Mouse (Mus musculus): Measurements from ENCODE around the gene Dgkg. TPM values are rescaled to one million over a fixed set of nuclear protein-coding genes. Genes with fewer than 3 reads are reported as not detected.
A peak's percentile ranks its signal among the peaks of the same experiment; 100 is the strongest.

The Dgkg gene
- polyA plus RNA-seq, 1 experiment from 2014 or later, result 0.08 TPM

GRCm38 (mm10) chr16:22467111-22467510, 189.9 kb downstream of the Dgkg start:
- no peak overlapping the region for H3K27ac ChIP-seq
- no peak overlapping the region for H3K4me3 ChIP-seq
- H3K4me2 ChIP-seq (replicated peaks), result no peak overlapping the region
- no peak for ATAC-seq (ENCODE audit: low FRiP score, low read depth)
- no peak overlapping the region for H3K9ac ChIP-seq
- 79% methylated on average over 2 of the region's 2 CpGs for WGBS
- H3K9me3 ChIP-seq, result no peaks in the 10 kb centered on the region
- H3K27me3 ChIP-seq, result no peaks in the 10 kb centered on the region
- H3K4me1 ChIP-seq, result peaks cover 12% of the 10 kb centered on the region
- H3K36me3 ChIP-seq, result no peaks in the 10 kb centered on the region

DNA sequence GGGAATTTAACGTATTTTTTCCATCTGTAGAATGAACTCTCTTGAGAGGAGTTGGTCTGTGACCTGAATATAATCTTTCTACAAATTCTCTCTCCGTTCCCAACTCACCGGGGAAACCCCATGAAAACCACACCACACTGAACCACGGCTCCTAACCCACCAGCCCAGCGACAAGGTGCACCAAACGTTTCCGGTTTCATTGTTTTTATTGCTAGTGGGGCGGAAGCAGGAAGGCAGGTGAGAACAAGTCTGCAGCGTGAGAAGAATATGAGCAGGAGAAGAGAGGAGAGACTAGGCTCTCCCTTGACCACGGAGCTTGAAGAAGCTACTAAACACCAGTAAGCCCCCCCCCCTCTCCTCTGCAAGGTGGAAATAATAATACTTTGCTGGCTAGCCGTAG, 190.6 kb downstream of the Dgkg start:
- no peak overlapping the region for H3K9ac ChIP-seq
- no peak overlapping the region for H3K27ac ChIP-seq
- no peaks in the 10 kb centered on the region for H3K36me3 ChIP-seq
- H3K9me3 ChIP-seq, result no peaks in the 10 kb centered on the region
- 41% methylated on average over 11 of the region's 11 CpGs for WGBS
- H3K4me3 ChIP-seq, result no peak overlapping the region
- 0 out of 2 replicates have a peak overlapping the region, but pooled peaks have one; percentile 14 for H3K4me2 ChIP-seq (replicated peaks)
- H3K4me1 ChIP-seq, result peaks cover 12% of the 10 kb centered on the region
- no peak for ATAC-seq (ENCODE audit: low FRiP score, low read depth)
- H3K27me3 ChIP-seq, result no peaks in the 10 kb centered on the region

- no peaks in the 10 kb centered on the region for H3K9me3 ChIP-seq
- H3K4me2 ChIP-seq (replicated peaks), result no peak overlapping the region
- ATAC-seq (ENCODE audit: low FRiP score, low read depth), result no peak
- H3K4me1 ChIP-seq, result peaks cover 12% of the 10 kb centered on the region
- no peaks in the 10 kb centered on the region for H3K36me3 ChIP-seq
- no peaks in the 10 kb centered on the region for H3K27me3 ChIP-seq
- WGBS, result 83% methylated on average over 3 of the region's 3 CpGs
- no peak overlapping the region for H3K4me3 ChIP-seq
- no peak overlapping the region for H3K27ac ChIP-seq
- no peak overlapping the region for H3K9ac ChIP-seq
These were observed 194.8 kb downstream of the Dgkg start for GRCm38 (mm10) chr16:22462220-22462619.

GRCm38 (mm10) chr16:22461728-22462127, 195.3 kb downstream of the Dgkg start:
- Histone ChIP-seq H3K4me1 (peaks cover 10% of the 10 kb centered on the region), H3K4me2 (replicated peaks) (no peak overlapping the region), H3K27ac (no peak overlapping the region), H3K36me3 (no peaks in the 10 kb centered on the region), H3K9me3 (no peaks in the 10 kb centered on the region), H3K4me3 (no peak overlapping the region), H3K9ac (no peak overlapping the region), H3K27me3 (no peaks in the 10 kb centered on the region)
- WGBS, result 63% methylated on average over 6 of the region's 6 CpGs
- ATAC-seq (ENCODE audit: low FRiP score, low read depth), result no peak

- Histone ChIP-seq H3K36me3 (no peaks in the 10 kb centered on the region), H3K27me3 (no peaks in the 10 kb centered on the region), H3K9me3 (no peaks in the 10 kb centered on the region), H3K4me1 (peaks cover 4% of the 10 kb centered on the region; the same call in 1 of the 2 replicates), H3K27ac (no peak overlapping the region), H3K9ac (no peak overlapping the region), H3K4me3 (no peak overlapping the region), H3K4me2 (replicated peaks) (no peak overlapping the region)
- ATAC-seq (ENCODE audit: low FRiP score, low read depth), result no peak
- WGBS, result 58% methylated on average over 1 of the region's 1 CpGs
These were observed 196.1 kb downstream of the Dgkg start for GRCm38 (mm10) chr16:22460960-22461359.

GRCm38 (mm10) chr16:22452082-22452481, 204.9 kb downstream of the Dgkg start:
- Histone ChIP-seq H3K9me3 (no peaks in the 10 kb centered on the region), H3K4me1 (no peaks in the 10 kb centered on the region), H3K9ac (no peak overlapping the region), H3K27me3 (no peaks in the 10 kb centered on the region), H3K27ac (no peak overlapping the region), H3K36me3 (no peaks in the 10 kb centered on the region), H3K4me2 (replicated peaks) (no peak overlapping the region), H3K4me3 (no peak overlapping the region)
- WGBS, result 83% methylated on average over 9 of the region's 9 CpGs
- ATAC-seq (ENCODE audit: low FRiP score, low read depth), result no peak

DNA sequence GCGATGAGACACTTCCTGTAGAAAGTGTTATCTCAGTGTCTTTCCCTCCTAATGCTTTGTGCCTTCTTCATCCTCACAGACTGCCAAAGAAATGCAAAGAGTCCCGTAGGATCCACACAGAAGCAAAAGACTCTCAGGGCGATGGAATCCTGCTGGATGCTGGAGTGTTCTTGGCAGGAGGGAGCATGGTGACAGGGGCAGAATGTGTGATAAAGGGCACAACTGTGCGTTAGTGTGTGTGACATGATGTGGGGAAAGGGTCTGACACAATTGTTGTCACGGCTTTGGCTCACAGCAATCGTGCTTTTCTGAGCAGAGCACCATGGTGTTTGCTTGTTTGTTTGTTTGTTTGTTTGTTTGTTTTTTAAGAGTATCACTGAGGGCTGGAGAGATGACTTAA, 208.9 kb downstream of the Dgkg start:
- H3K9me3 ChIP-seq, result no peaks in the 10 kb centered on the region
- H3K4me2 ChIP-seq (replicated peaks), result no peak overlapping the region
- no peak overlapping the region for H3K4me3 ChIP-seq
- peaks cover 6% of the 10 kb centered on the region; the same call in 1 of the 2 replicates for H3K4me1 ChIP-seq
- no peaks in the 10 kb centered on the region for H3K27me3 ChIP-seq
- no peak overlapping the region for H3K9ac ChIP-seq
- no peak overlapping the region for H3K27ac ChIP-seq
- H3K36me3 ChIP-seq, result no peaks in the 10 kb centered on the region
- 83% methylated on average over 6 of the region's 6 CpGs for WGBS
- no peak for ATAC-seq (ENCODE audit: low FRiP score, low read depth)

DNA sequence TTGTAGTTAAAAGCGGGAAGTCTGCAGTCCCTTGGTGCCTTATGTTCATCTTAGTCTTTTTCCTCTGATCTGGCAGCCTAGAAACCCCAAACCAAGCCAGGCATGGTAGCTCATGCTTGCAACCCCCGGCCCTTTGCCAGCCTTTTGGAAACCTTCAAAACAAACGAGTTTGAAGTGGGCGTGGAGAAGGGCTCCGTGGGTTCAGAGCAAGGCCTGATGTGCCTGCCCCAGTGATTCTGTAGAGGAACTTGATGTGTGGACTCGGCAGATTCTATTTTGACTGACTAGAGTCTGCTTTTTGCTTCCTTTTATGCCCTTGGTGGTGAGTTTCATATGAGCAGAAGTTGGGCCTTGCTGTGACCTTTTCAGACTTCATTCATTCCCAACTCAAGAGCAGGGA, 212.2 kb downstream of the Dgkg start:
- Histone ChIP-seq H3K4me2 (replicated peaks) (no peak overlapping the region), H3K4me1 (peaks cover 24% of the 10 kb centered on the region), H3K27me3 (peaks cover 7% of the 10 kb centered on the region), H3K9me3 (no peaks in the 10 kb centered on the region), H3K36me3 (no peaks in the 10 kb centered on the region), H3K4me3 (no peak overlapping the region), H3K27ac (no peak overlapping the region), H3K9ac (no peak overlapping the region)
- ATAC-seq (ENCODE audit: low FRiP score, low read depth), result no peak
- WGBS, result 49% methylated on average over 6 of the region's 6 CpGs

DNA sequence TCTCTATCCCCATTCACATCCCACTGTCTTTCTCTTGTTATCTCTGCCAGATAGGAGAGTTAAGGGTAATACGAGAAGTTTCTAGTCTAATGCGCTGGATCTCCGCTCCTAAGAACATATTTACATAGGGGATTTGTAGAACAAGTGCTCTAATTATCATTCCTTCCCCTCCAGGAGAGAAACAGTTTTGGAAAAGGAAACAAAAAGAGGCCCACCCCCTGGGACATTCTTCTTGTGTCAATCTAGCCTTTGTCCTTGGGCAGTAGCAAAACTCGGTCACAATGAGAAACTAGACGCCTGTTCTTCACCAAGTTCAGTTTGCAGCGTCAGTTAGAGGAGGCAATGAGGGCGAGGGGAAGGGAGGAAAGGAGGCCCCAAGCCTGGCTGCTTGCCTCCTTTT, 214.8 kb downstream of the Dgkg start:
- peaks cover 9% of the 10 kb centered on the region for H3K27me3 ChIP-seq
- H3K4me3 ChIP-seq, result no peak overlapping the region
- ATAC-seq (ENCODE audit: low FRiP score, low read depth), result no peak
- no peaks in the 10 kb centered on the region for H3K36me3 ChIP-seq
- no peak overlapping the region for H3K27ac ChIP-seq
- H3K9me3 ChIP-seq, result no peaks in the 10 kb centered on the region
- no peak overlapping the region for H3K9ac ChIP-seq
- H3K4me2 ChIP-seq (replicated peaks), result no peak overlapping the region
- WGBS, result 84% methylated on average over 7 of the region's 7 CpGs
- peaks cover 34% of the 10 kb centered on the region for H3K4me1 ChIP-seq

DNA sequence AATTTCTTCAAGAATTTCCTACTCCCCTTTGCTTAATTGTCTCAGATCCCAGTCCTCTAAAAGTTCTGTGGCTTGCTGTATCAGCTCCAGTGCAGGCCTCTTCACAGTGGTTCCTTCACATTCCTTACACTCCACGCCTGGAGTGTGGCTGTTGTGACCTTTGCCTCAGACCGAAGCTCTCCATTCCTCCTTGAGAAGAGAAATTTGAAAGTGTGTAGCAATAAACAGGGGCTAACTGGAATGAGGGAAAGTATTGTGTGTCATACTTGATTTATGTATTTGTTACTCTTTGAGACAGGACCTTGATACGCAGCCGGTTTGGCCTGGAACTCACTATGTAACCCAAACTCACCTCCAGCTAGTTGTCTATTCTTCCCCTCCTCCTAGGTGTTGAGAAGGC, 215.7 kb downstream of the Dgkg start:
- H3K36me3 ChIP-seq, result no peaks in the 10 kb centered on the region
- H3K9me3 ChIP-seq, result no peaks in the 10 kb centered on the region
- no peak overlapping the region for H3K9ac ChIP-seq
- 61% methylated on average over 4 of the region's 4 CpGs for WGBS
- no peak for ATAC-seq (ENCODE audit: low FRiP score, low read depth)
- H3K27ac ChIP-seq, result no peak overlapping the region
- peak overlapping the region; percentile 96 for H3K4me2 ChIP-seq (replicated peaks)
- H3K4me1 ChIP-seq, result peaks cover 34% of the 10 kb centered on the region
- no peak overlapping the region for H3K4me3 ChIP-seq
- peaks cover 9% of the 10 kb centered on the region for H3K27me3 ChIP-seq

DNA sequence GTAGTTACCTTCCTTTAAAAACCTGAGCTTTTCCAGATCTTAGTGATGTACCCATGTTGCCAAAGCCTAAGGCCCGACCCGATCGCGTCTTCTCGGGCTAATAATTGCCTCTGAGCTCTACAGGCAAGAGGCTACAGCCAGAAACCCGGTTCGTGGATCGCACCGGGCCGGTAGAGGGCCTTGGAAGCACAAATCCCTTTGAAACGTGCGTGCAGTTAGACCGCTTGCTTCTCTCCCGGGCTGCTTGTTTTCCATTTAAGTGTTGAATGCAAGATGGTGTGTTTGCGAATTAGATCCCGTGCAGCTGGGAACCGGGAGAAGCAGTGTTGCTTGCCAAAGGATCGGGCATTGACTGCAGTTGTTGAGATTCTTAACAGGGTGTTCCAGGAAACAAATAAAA, 216.8 kb downstream of the Dgkg start:
- ATAC-seq (ENCODE audit: low FRiP score, low read depth), result no peak
- peaks cover 34% of the 10 kb centered on the region for H3K4me1 ChIP-seq
- peak overlapping the region; percentile 85 for H3K27ac ChIP-seq
- H3K27me3 ChIP-seq, result peaks cover 9% of the 10 kb centered on the region
- peak overlapping the region; percentile 52 for H3K9ac ChIP-seq
- under 1% methylated on average over 18 of the region's 18 CpGs for WGBS
- no peaks in the 10 kb centered on the region; the same call in 1 of the 2 replicates for H3K36me3 ChIP-seq
- H3K4me3 ChIP-seq, result peak overlapping the region; percentile 87
- H3K9me3 ChIP-seq, result no peaks in the 10 kb centered on the region
- H3K4me2 ChIP-seq (replicated peaks), result peak overlapping the region; percentile 96

GRCm38 (mm10) chr16:22439499-22440177, 217.4 kb downstream of the Dgkg start, which contains the start of gene Etv5:
Etv5 (minus strand) TSS chr16:22439719.
- Histone ChIP-seq H3K4me3 (peak within 1 kb of the TSS; percentile 87), H3K36me3 (no peaks in the 10 kb centered on the region; the same call in 1 of the 2 replicates), H3K27me3 (peaks cover 9% of the 10 kb centered on the region), H3K4me2 (replicated peaks) (peak within 1 kb of the TSS; percentile 96), H3K9me3 (no peaks in the 10 kb centered on the region), H3K27ac (peak within 1 kb of the TSS; percentile 85), H3K4me1 (peaks cover 34% of the 10 kb centered on the region), H3K9ac (peak within 1 kb of the TSS; percentile 82)
- peak; percentile 98 for ATAC-seq (ENCODE audit: low FRiP score, low read depth)
- under 1% methylated on average over 63 of the region's 63 CpGs for WGBS
